ENCODE assay signal across 24 mouse cellular contexts in genomic region chr13:58078361-58078760, GRCm38 (mm10). TPM values are rescaled to one million over a fixed set of nuclear protein-coding genes. Genes with fewer than 3 reads are reported as not detected.
DNase-seq lines count a peak whose midpoint lies in the region; TF ChIP-seq lines count a peak whose summit lies in the region.
"Had no signal": no experiment of that assay in that cellular context is flagged by ENCODE, and none has a peak within 500 bp of the region (broad histone marks: within the 10 kb centered on the region; RNA-seq: fewer than 3 reads in every experiment).

No protein-coding gene starts in this region.

- no peak for TF ChIP-seq EP300 in heart, adult 2 months (IDR thresholded peaks at IDR 0.05; ENCODE audit: insufficient read depth, low read depth, low read length)

- H3K4me3 ChIP-seq in heart, adult 2 months, result no peak overlapping the region
- H3K4me3 ChIP-seq: forebrain, embryonic 10.5 days; forebrain, embryonic 13.5 days; gastrocnemius, adult 2 months; heart, embryonic 12.5 days; heart, embryonic 15.5 days; hindbrain, embryonic 10.5 days; hindbrain, embryonic 13.5 days; intestine, embryonic 15.5 days had no signal

- peak; percentile 38 for DNase-seq in adrenal gland, adult 2 months
- no peak for DNase-seq in adrenal gland, postnatal 4 days (ENCODE audit: low spot score in 2 of 2)
- DNase-seq in cerebellum, postnatal 10 days, result peak; percentile 40 to 42
- no peak for DNase-seq in cerebellum, adult 9-10 months
- DNase-seq in left cerebral cortex, postnatal 4 days, result peak; percentile 24
- DNase-seq in left cerebral cortex, postnatal 14 days (ENCODE audit: low spot score in 2 of 2), result no peak
- DNase-seq in adrenal gland, postnatal 36 days, result peak; percentile 49 to 61
- no peak for DNase-seq in heart, adult 2 months
- DNase-seq: cerebellum, adult 11-12 months; cerebellum, adult 9-11 months; gastrocnemius, adult 2 months; gastrocnemius, postnatal 14 days; heart, adult 11 months; heart, postnatal 10 days; heart, postnatal 36 days; kidney, adult 11 months had no signal

- 60% methylated on average over 5 of the region's 5 CpGs for WGBS in heart, adult 2 months

- no peak overlapping the region for H3K9ac ChIP-seq in heart, adult 2 months (ENCODE audit: low read depth, low read length)
- H3K9ac ChIP-seq: forebrain, embryonic 13.5 days; heart, embryonic 12.5 days; heart, embryonic 15.5 days; hindbrain, embryonic 13.5 days; intestine, embryonic 15.5 days had no signal

- no peak for TF ChIP-seq POLR2A in heart, adult 2 months (IDR thresholded peaks at IDR 0.05; ENCODE audit: insufficient read depth, low read depth, low read length)

- H3K27ac ChIP-seq in heart, adult 2 months, result no peak overlapping the region
- H3K27ac ChIP-seq: forebrain, embryonic 10.5 days; forebrain, embryonic 13.5 days; gastrocnemius, adult 2 months; heart, embryonic 15.5 days; hindbrain, embryonic 10.5 days; hindbrain, embryonic 13.5 days; intestine, embryonic 15.5 days had no signal

- intact Hi-C loops in left cerebral cortex, postnatal 4 days (cut with DNase I), result no loop called here
- intact Hi-C loops in left cerebral cortex, postnatal 14 days (cut with DNase I), result no loop called here
- intact Hi-C loops in heart, adult 2 months (cut with DNase I), result no loop called here

- peaks cover 4% of the 10 kb centered on the region; the same call in 1 of the 2 replicates for H3K4me1 ChIP-seq in heart, adult 2 months (ENCODE audit: control insufficient read depth, insufficient read depth, low read length)
- H3K4me1 ChIP-seq: forebrain, embryonic 10.5 days; forebrain, embryonic 13.5 days; hindbrain, embryonic 10.5 days; hindbrain, embryonic 13.5 days; intestine, embryonic 15.5 days had no signal

- H3K36me3 ChIP-seq in heart, adult 2 months (ENCODE audit: control insufficient read depth, insufficient read depth, low read length), result no peaks in the 10 kb centered on the region
- H3K36me3 ChIP-seq: heart, embryonic 15.5 days; hindbrain, embryonic 10.5 days; intestine, embryonic 15.5 days had no signal

- H3K79me2 ChIP-seq in heart, adult 2 months (replicated peaks; ENCODE audit: control insufficient read depth, insufficient read depth, low read length), result no peaks in the 10 kb centered on the region

- H3K27me3 ChIP-seq in heart, adult 2 months (ENCODE audit: control insufficient read depth, insufficient read depth, low read length), result no peaks in the 10 kb centered on the region
- H3K27me3 ChIP-seq: forebrain, embryonic 13.5 days; heart, embryonic 12.5 days; heart, embryonic 15.5 days; hindbrain, embryonic 13.5 days; intestine, embryonic 15.5 days; Patski had no signal

- TF ChIP-seq CTCF in heart, adult 2 months (IDR thresholded peaks at IDR 0.05), result no peak

RNA-seq across cellular contexts. Expression of gene Klhl3, which starts 35.0 kb away (rescaled TPM):
- 1 to 10 TPM in 1 of 2 experiments, under 1 TPM in 1; 0.86 to 3.7 TPM for total RNA-seq in adrenal gland, adult 2 months (2021)
- polyA plus RNA-seq in adrenal gland, adult 2 months (2012; rRNA removed), result 0.86 and 1.1 TPM in 2 replicates
- 1 to 10 TPM; 4.1 to 5.0 TPM for total RNA-seq in adrenal gland, postnatal 4 days (2021)
- 10 to 100 TPM; 19.4 to 19.8 TPM for total RNA-seq in left cerebral cortex, postnatal 4 days (2021)
- total RNA-seq in left cerebral cortex, postnatal 14 days (2021), result 10 to 100 TPM; 28.0 to 30.2 TPM
- 1 to 10 TPM; 1.5 to 1.9 TPM for total RNA-seq in adrenal gland, postnatal 36 days (2021)
- 1 to 10 TPM; 2.1 to 2.7 TPM for total RNA-seq in heart, adult 2 months (2021)
- 4.3 and 6.7 TPM in 2 replicates for polyA plus RNA-seq in heart, adult 2 months (2012; rRNA removed)

RNA-seq across cellular contexts. Expression of gene Hnrnpa0, which starts 50.0 kb away (rescaled TPM):
- 100 to 1,000 TPM in 1 of 2 experiments, 10 to 100 TPM in 1; 68.1 to 117 TPM for total RNA-seq in adrenal gland, adult 2 months (2021)
- 79.4 and 96.9 TPM in 2 replicates for polyA plus RNA-seq in adrenal gland, adult 2 months (2012; rRNA removed)
- 100 to 1,000 TPM; 214 TPM for total RNA-seq in adrenal gland, postnatal 4 days (2021)
- 100 to 1,000 TPM; 224 to 244 TPM for total RNA-seq in left cerebral cortex, postnatal 4 days (2021)
- 100 to 1,000 TPM; 125 to 136 TPM for total RNA-seq in left cerebral cortex, postnatal 14 days (2021)
- 100 to 1,000 TPM; 123 to 133 TPM for total RNA-seq in adrenal gland, postnatal 36 days (2021)
- total RNA-seq in heart, adult 2 months (2021), result 10 to 100 TPM; 66.6 to 67.4 TPM
- 21.7 and 25.2 TPM in 2 replicates for polyA plus RNA-seq in heart, adult 2 months (2012; rRNA removed)

Comparison
In these comparisons a context has a peak if more than half of its experiments do, and no peak if none do; other contexts are left out.
1. DNase-seq: peak in adrenal gland, adult 2 months (single experiment), cerebellum, postnatal 10 days (2 of 2), left cerebral cortex, postnatal 4 days (single experiment) and adrenal gland, postnatal 36 days (2 of 2); none in adrenal gland, postnatal 4 days (0 of 2), cerebellum, adult 9-10 months (single experiment), left cerebral cortex, postnatal 14 days (0 of 2) and heart, adult 2 months (0 of 2).